Comparison of ENCODE assay signal across 12 mouse cellular contexts in genomic region chr14:76595048-76595859, GRCm38 (mm10). TPM values are rescaled to one million over a fixed set of nuclear protein-coding genes. Genes with fewer than 3 reads are reported as not detected.
DNase-seq lines count a peak whose midpoint lies in the region; ATAC-seq and TF ChIP-seq lines count a peak whose summit lies in the region.
"Had no signal": no experiment of that assay in that cellular context is flagged by ENCODE, and none has a peak within 500 bp of the region (broad histone marks: within the 10 kb centered on the region; RNA-seq: fewer than 3 reads in every experiment).

No protein-coding gene starts in this region.

- no peaks in the 10 kb centered on the region for H3K27me3 ChIP-seq in heart, embryonic 10.5 days (ENCODE audit: insufficient read depth, poor library complexity, severe bottlenecking)
- H3K27me3 ChIP-seq in lung, embryonic 14.5 days (ENCODE audit: insufficient read depth, low read length) = no peaks in the 10 kb centered on the region
- H3K27me3 ChIP-seq in embryonic facial prominence, embryonic 14.5 days (replicated peaks; ENCODE audit: control insufficient read depth, insufficient read depth, low read length) = no peaks in the 10 kb centered on the region
- no peaks in the 10 kb centered on the region for H3K27me3 ChIP-seq in stomach, embryonic 14.5 days (ENCODE audit: control insufficient read depth, insufficient read depth, low read length)

- no peak overlapping the region for H3K9ac ChIP-seq in lung, embryonic 14.5 days
- H3K9ac ChIP-seq in embryonic facial prominence, embryonic 14.5 days (ENCODE audit: low read depth, low read length) = no peak overlapping the region
- no peak overlapping the region for H3K9ac ChIP-seq in stomach, embryonic 14.5 days (replicated peaks; ENCODE audit: low read depth, low read length)
- H3K9ac ChIP-seq: midbrain, embryonic 13.5 days had no signal

- WGBS in heart, embryonic 10.5 days = 86% methylated on average over 9 of the region's 9 CpGs
- WGBS in lung, embryonic 14.5 days = 46% methylated on average over 9 of the region's 9 CpGs
- 55% methylated on average over 9 of the region's 9 CpGs for WGBS in lung, adult 2 months
- WGBS in embryonic facial prominence, embryonic 14.5 days = 51% methylated on average over 9 of the region's 9 CpGs
- WGBS in stomach, embryonic 14.5 days = 56% methylated on average over 9 of the region's 9 CpGs

- no peaks in the 10 kb centered on the region for H3K9me3 ChIP-seq in heart, embryonic 10.5 days
- H3K9me3 ChIP-seq in lung, embryonic 14.5 days (ENCODE audit: low read depth, low read length) = no peaks in the 10 kb centered on the region
- no peaks in the 10 kb centered on the region for H3K9me3 ChIP-seq in embryonic facial prominence, embryonic 14.5 days (ENCODE audit: control insufficient read depth, low read length)
- H3K9me3 ChIP-seq in stomach, embryonic 14.5 days (ENCODE audit: control insufficient read depth, low read depth, low read length) = no peaks in the 10 kb centered on the region
- H3K9me3 ChIP-seq: midbrain, embryonic 13.5 days had no signal

- no peak for TF ChIP-seq POLR2A in lung, adult 2 months (IDR thresholded peaks at IDR 0.05; ENCODE audit: borderline replicate concordance, extremely low read depth, low read depth, low read length)

- no peak for TF ChIP-seq CTCF in lung, embryonic 14.5 days (IDR thresholded peaks at IDR 0.05; ENCODE audit: low read depth)
- TF ChIP-seq CTCF in lung, adult 2 months (IDR thresholded peaks at IDR 0.05; ENCODE audit: insufficient read depth, low read length) = no peak

- no peak overlapping the region for H3K4me3 ChIP-seq in heart, embryonic 10.5 days
- H3K4me3 ChIP-seq in lung, embryonic 14.5 days (ENCODE audit: low read depth, low read length) = no peak overlapping the region
- H3K4me3 ChIP-seq in lung, adult 2 months (replicated peaks; ENCODE audit: extremely low read depth, low read depth, low read length) = no peak overlapping the region
- no peak overlapping the region for H3K4me3 ChIP-seq in embryonic facial prominence, embryonic 14.5 days (ENCODE audit: low read depth, low read length)
- H3K4me3 ChIP-seq in stomach, embryonic 14.5 days (ENCODE audit: low read depth, low read length) = no peak overlapping the region
- H3K4me3 ChIP-seq: midbrain, embryonic 13.5 days had no signal

- H3K27ac ChIP-seq in heart, embryonic 10.5 days = no peak overlapping the region
- peak overlapping the region; percentile 52 for H3K27ac ChIP-seq in lung, embryonic 14.5 days (ENCODE audit: low read depth)
- peak overlapping the region; percentile 39; the same call in 1 of the 2 replicates for H3K27ac ChIP-seq in embryonic facial prominence, embryonic 14.5 days (replicated peaks; ENCODE audit: low read depth, low read length)
- peak overlapping the region; percentile 72; the same call in 1 of the 2 replicates for H3K27ac ChIP-seq in stomach, embryonic 14.5 days (ENCODE audit: low read length)
- H3K27ac ChIP-seq: midbrain, embryonic 13.5 days had no signal

- peak; percentile 42 for ATAC-seq in lung, embryonic 14.5 days (ENCODE audit: insufficient read depth)
- ATAC-seq in embryonic facial prominence, embryonic 14.5 days (ENCODE audit: low read depth) = peak; percentile 35
- peak; percentile 29; the same call in 1 of the 2 replicates for ATAC-seq in stomach, embryonic 14.5 days (ENCODE audit: insufficient number of reproducible peaks, insufficient read depth, low FRiP score, low read depth)
- ATAC-seq: midbrain, embryonic 13.5 days had no signal

- no peak overlapping the region for H3K4me2 ChIP-seq in lung, embryonic 14.5 days
- H3K4me2 ChIP-seq in embryonic facial prominence, embryonic 14.5 days (ENCODE audit: low read depth, low read length) = no peak overlapping the region
- no peak overlapping the region for H3K4me2 ChIP-seq in stomach, embryonic 14.5 days (replicated peaks; ENCODE audit: low read depth, low read length)
- H3K4me2 ChIP-seq: midbrain, embryonic 13.5 days had no signal

- peak; percentile 92 for DNase-seq in heart, adult 11 months
- DNase-seq in heart, embryonic 10.5 days (ENCODE audit: low spot score) = no peak
- peak; percentile 53 for DNase-seq in lung, embryonic 14.5 days
- DNase-seq in lung, adult 2 months = no peak
- peak; percentile 72 for DNase-seq in embryonic facial prominence, embryonic 14.5 days (ENCODE audit: low spot score)
- no peak for DNase-seq in ovary, postnatal 36 days (ENCODE audit: low spot score)
- DNase-seq: gastrocnemius, postnatal 14 days; kidney, adult 18-20 months; layer of hippocampus, postnatal 36 days; thymus, postnatal 36 days had no signal

- H3K36me3 ChIP-seq in heart, embryonic 10.5 days = no peaks in the 10 kb centered on the region
- no peaks in the 10 kb centered on the region for H3K36me3 ChIP-seq in lung, embryonic 14.5 days (ENCODE audit: insufficient read depth)
- H3K36me3 ChIP-seq in embryonic facial prominence, embryonic 14.5 days (ENCODE audit: control insufficient read depth, insufficient read depth, low read length) = no peaks in the 10 kb centered on the region
- H3K36me3 ChIP-seq in stomach, embryonic 14.5 days (ENCODE audit: control insufficient read depth, insufficient read depth, low read length) = no peaks in the 10 kb centered on the region
- H3K36me3 ChIP-seq: midbrain, embryonic 13.5 days had no signal

- peaks cover 34% of the 10 kb centered on the region for H3K4me1 ChIP-seq in heart, embryonic 10.5 days
- H3K4me1 ChIP-seq in lung, embryonic 14.5 days (ENCODE audit: insufficient read depth) = peaks cover 25% of the 10 kb centered on the region
- peaks cover 6% of the 10 kb centered on the region for H3K4me1 ChIP-seq in lung, adult 2 months (ENCODE audit: control insufficient read depth, insufficient read depth, low read length)
- H3K4me1 ChIP-seq in embryonic facial prominence, embryonic 14.5 days (ENCODE audit: control insufficient read depth, insufficient read depth, low read length) = peaks cover 22% of the 10 kb centered on the region
- H3K4me1 ChIP-seq in stomach, embryonic 14.5 days (ENCODE audit: control insufficient read depth, insufficient read depth, low read length) = peaks cover 40% of the 10 kb centered on the region

RNA-seq across cellular contexts. Expression of gene Serp2, which starts 38.6 kb away (rescaled TPM):
- 25.3 and 27.0 TPM in 2 replicates for polyA plus RNA-seq in heart, embryonic 10.5 days (2016; fragmentation: Nextera tagmentation; extraction: Ambion mirVana)
- polyA plus RNA-seq in lung, embryonic 14.5 days (2014; fragmentation: Nextera tagmentation; extraction: Ambion mirVana) = 5.8 and 7.7 TPM in 2 replicates
- 2.9 and 3.1 TPM in 2 replicates for polyA plus RNA-seq in lung, adult 2 months (2012; rRNA removed)
- 12.5 and 13.1 TPM in 2 replicates for polyA plus RNA-seq in embryonic facial prominence, embryonic 14.5 days (2014; fragmentation: Nextera tagmentation; extraction: Ambion mirVana)
- 12.3 and 12.7 TPM in 2 replicates for polyA plus RNA-seq in stomach, embryonic 14.5 days (2014; fragmentation: Nextera tagmentation; extraction: Ambion mirVana)

Comparison
In these comparisons a context has a peak if more than half of its experiments do, and no peak if none do; other contexts are left out.
1. DNase-seq: peak in heart, adult 11 months (single experiment), lung, embryonic 14.5 days (single experiment) and embryonic facial prominence, embryonic 14.5 days (single experiment); none in heart, embryonic 10.5 days (single experiment), lung, adult 2 months (single experiment) and ovary, postnatal 36 days (single experiment).
2. Peak in every context shown above with its lines, with median percentiles within 50 percentile points of each other: ATAC-seq.